Mouse (Mus musculus): ENCODE results near the gene Shc3. TPM values are rescaled to one million over a fixed set of nuclear protein-coding genes. Genes with fewer than 3 reads are reported as not detected.

The Shc3 gene
- total and polyA plus RNA-seq, 3 experiments: 0.80 to 2.1 (median 0.91) TPM

- H3K36me3 ChIP-seq (ENCODE audit: control insufficient read depth, insufficient read depth, low read length): no peaks in the 10 kb centered on the region
- no peak overlapping the region for H3K27ac ChIP-seq
- no peak for TF ChIP-seq CTCF (IDR thresholded peaks at IDR 0.05)
- no peak for TF ChIP-seq EP300 (IDR thresholded peaks at IDR 0.05; ENCODE audit: insufficient read depth, low read depth, low read length)
- TF ChIP-seq POLR2A (IDR thresholded peaks at IDR 0.05; ENCODE audit: insufficient read depth, low read depth, low read length): no peak
- H3K4me1 ChIP-seq (ENCODE audit: control insufficient read depth, insufficient read depth, low read length): no peaks in the 10 kb centered on the region
- intact Hi-C loops (cut with DNase I): no loop called here
- H3K4me3 ChIP-seq: no peak overlapping the region
- no peak for DNase-seq
- no peaks in the 10 kb centered on the region for H3K79me2 ChIP-seq (replicated peaks; ENCODE audit: control insufficient read depth, insufficient read depth, low read length)
- peaks cover 1% of the 10 kb centered on the region; the same call in 1 of the 2 replicates for H3K27me3 ChIP-seq (ENCODE audit: control insufficient read depth, insufficient read depth, low read length)
- no peak overlapping the region for H3K9ac ChIP-seq (ENCODE audit: low read depth, low read length)
- WGBS: 77% methylated on average over 11 of the region's 11 CpGs
Measured at GRCm38 (mm10) chr13:51479826-51480225, 89.4 kb downstream of the Shc3 start.

GRCm38 (mm10) chr13:51476991-51477390, 92.2 kb downstream of the Shc3 start:
- TF ChIP-seq EP300 (IDR thresholded peaks at IDR 0.05; ENCODE audit: insufficient read depth, low read depth, low read length): no peak
- TF ChIP-seq CTCF (IDR thresholded peaks at IDR 0.05): no peak
- TF ChIP-seq POLR2A (IDR thresholded peaks at IDR 0.05; ENCODE audit: insufficient read depth, low read depth, low read length): no peak
- H3K4me1 ChIP-seq (ENCODE audit: control insufficient read depth, insufficient read depth, low read length): no peaks in the 10 kb centered on the region
- H3K4me3 ChIP-seq: no peak overlapping the region
- H3K36me3 ChIP-seq (ENCODE audit: control insufficient read depth, insufficient read depth, low read length): no peaks in the 10 kb centered on the region
- intact Hi-C loops (cut with DNase I): no loop called here
- peaks cover 1% of the 10 kb centered on the region; the same call in 1 of the 2 replicates for H3K27me3 ChIP-seq (ENCODE audit: control insufficient read depth, insufficient read depth, low read length)
- 63% methylated on average over 10 of the region's 10 CpGs for WGBS
- H3K79me2 ChIP-seq (replicated peaks; ENCODE audit: control insufficient read depth, insufficient read depth, low read length): no peaks in the 10 kb centered on the region
- DNase-seq: no peak
- H3K9ac ChIP-seq (ENCODE audit: low read depth, low read length): no peak overlapping the region
- no peak overlapping the region for H3K27ac ChIP-seq

DNA sequence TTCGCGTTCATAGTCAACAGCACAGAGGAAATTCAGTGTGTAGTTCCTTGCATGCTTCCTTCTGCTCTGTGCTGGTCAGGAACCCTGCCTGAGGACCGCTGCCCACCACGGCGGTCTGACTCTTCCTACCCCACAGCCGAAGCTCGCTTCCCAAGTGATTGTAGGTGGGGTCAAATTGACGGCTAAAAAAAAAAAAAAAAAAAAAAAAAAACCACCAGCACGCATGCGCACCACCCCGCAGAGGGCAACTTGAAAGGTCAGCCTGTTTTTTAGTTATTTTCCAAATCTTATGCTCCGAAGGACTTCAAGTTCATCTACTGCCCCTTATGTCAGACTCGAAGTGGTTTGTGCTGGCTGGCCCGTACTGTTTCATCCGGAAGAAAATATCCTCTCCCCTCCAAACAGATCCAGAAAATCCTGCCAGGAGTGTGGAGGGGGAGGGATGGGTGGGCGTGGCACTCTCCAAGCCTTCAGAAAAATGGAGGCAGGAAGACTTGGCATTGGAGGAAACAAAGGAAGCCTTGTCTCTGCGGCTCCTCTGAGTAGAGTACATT, 100.4 kb downstream of the Shc3 start:
- H3K4me3 ChIP-seq: no peak overlapping the region
- WGBS: 64% methylated on average over 17 of the region's 17 CpGs
- H3K36me3 ChIP-seq (ENCODE audit: control insufficient read depth, insufficient read depth, low read length): no peaks in the 10 kb centered on the region
- H3K9ac ChIP-seq (ENCODE audit: low read depth, low read length): no peak overlapping the region
- no peaks in the 10 kb centered on the region for H3K4me1 ChIP-seq (ENCODE audit: control insufficient read depth, insufficient read depth, low read length)
- no peaks in the 10 kb centered on the region for H3K27me3 ChIP-seq (ENCODE audit: control insufficient read depth, insufficient read depth, low read length)
- TF ChIP-seq EP300 (IDR thresholded peaks at IDR 0.05; ENCODE audit: insufficient read depth, low read depth, low read length) (no peak), POLR2A (IDR thresholded peaks at IDR 0.05; ENCODE audit: insufficient read depth, low read depth, low read length) (no peak), CTCF (IDR thresholded peaks at IDR 0.05) (no peak)
- intact Hi-C loops (cut with DNase I): no loop called here
- no peak overlapping the region for H3K27ac ChIP-seq
- no peaks in the 10 kb centered on the region for H3K79me2 ChIP-seq (replicated peaks; ENCODE audit: control insufficient read depth, insufficient read depth, low read length)
- DNase-seq: no peak

DNA sequence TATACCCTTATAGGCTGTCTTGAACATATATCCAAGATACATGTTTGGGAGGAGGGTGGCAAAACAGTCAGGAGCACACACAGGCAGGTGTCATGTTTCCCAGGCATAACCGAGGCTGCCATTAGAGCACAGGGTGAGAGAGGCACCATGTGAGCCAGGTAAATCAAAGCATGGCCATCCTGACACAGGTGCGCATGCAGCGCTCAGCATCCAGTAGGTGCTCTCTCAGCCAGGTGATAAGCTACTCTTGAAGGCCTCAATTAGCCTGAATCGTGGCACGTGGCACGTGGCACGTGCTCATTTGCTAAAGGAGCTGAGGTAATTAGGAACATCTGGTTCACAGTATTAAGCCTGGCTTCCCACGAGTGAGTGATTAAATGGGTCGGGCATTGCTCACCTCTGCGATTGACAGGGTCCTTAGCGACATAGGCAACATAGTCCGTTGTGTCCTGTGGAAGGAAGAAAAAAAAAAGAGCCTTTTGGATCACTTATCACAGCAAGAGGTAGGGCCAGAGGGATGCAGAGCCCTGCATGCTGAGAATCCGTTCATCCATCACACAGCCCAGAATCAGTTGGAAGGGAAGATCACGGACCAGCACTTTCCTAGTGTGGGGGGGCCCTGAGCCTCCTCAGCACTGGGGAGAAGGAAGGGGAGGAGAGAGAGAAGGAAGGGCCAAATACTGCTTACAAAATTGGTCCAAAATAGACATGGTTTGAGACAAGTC, 102.9 kb downstream of the Shc3 start:
- WGBS: 82% methylated on average over 14 of the region's 14 CpGs
- H3K79me2 ChIP-seq (replicated peaks; ENCODE audit: control insufficient read depth, insufficient read depth, low read length): no peaks in the 10 kb centered on the region
- no peaks in the 10 kb centered on the region for H3K4me1 ChIP-seq (ENCODE audit: control insufficient read depth, insufficient read depth, low read length)
- H3K27me3 ChIP-seq (ENCODE audit: control insufficient read depth, insufficient read depth, low read length): no peaks in the 10 kb centered on the region
- no peak overlapping the region for H3K9ac ChIP-seq (ENCODE audit: low read depth, low read length)
- intact Hi-C loops (cut with DNase I): no loop called here
- no peak overlapping the region for H3K4me3 ChIP-seq
- no peaks in the 10 kb centered on the region for H3K36me3 ChIP-seq (ENCODE audit: control insufficient read depth, insufficient read depth, low read length)
- no peak overlapping the region for H3K27ac ChIP-seq
- no peak for DNase-seq
- no peak for TF ChIP-seq POLR2A (IDR thresholded peaks at IDR 0.05; ENCODE audit: insufficient read depth, low read depth, low read length)
- no peak for TF ChIP-seq EP300 (IDR thresholded peaks at IDR 0.05; ENCODE audit: insufficient read depth, low read depth, low read length)
- TF ChIP-seq CTCF (IDR thresholded peaks at IDR 0.05): no peak

DNA sequence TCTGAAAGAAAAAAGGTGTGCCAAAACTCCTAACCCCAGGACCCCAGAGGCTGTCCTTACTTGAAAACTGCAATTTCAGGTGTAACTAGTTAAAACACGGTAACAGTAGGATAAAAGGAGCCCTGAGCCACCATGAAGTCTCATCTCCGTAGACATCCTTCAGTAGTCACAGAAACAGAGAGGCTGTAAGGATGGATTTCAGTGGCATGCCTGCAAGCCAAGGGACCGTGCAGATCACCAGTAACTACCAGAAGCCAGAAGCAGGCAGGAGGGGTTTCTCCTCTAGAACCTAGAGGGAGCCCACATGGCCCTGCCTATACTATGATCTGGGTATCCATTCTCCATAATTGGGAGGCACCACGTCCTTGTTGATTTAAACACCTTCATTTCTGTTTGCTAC, 104.9 kb downstream of the Shc3 start:
- WGBS: 76% methylated on average over 4 of the region's 4 CpGs
- intact Hi-C loops (cut with DNase I): no loop called here

DNA sequence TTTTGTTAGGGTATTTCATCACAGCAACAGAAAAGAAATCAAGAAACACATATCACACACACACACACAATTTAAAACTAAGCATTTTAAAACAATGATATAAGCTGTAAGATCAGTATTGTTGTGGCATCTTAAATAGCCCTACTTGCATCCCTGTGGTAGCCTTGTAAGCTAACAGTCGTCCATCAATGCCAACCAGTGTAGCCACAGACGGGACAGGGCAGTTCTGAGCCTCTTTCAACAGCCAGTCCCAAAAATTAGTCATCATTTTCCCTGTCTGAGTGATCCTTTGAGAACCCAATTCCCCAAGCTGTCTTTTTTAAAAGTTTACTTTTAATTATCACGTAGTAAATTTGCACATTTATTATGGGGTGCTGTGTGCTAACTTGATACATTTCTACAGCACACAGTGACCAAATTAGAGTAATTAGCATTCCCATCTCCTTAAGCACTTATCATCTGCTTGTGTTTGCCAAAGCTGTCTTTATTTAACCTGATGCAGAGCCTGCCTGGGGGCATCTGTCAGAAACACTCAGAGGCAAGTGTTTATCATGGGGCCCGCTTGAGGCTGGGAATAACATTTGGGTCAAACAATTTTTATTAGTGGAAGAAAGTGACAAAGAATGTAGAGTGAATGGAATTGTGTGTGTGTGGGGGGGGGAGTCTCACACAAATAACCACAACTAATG, 112.9 kb downstream of the Shc3 start:
- no peaks in the 10 kb centered on the region for H3K79me2 ChIP-seq (replicated peaks; ENCODE audit: control insufficient read depth, insufficient read depth, low read length)
- H3K27me3 ChIP-seq (ENCODE audit: control insufficient read depth, insufficient read depth, low read length): no peaks in the 10 kb centered on the region
- no peak overlapping the region for H3K9ac ChIP-seq (ENCODE audit: low read depth, low read length)
- H3K4me1 ChIP-seq (ENCODE audit: control insufficient read depth, insufficient read depth, low read length): no peaks in the 10 kb centered on the region
- intact Hi-C loops (cut with DNase I): no loop called here
- H3K27ac ChIP-seq: no peak overlapping the region
- TF ChIP-seq EP300 (IDR thresholded peaks at IDR 0.05; ENCODE audit: insufficient read depth, low read depth, low read length): no peak
- no peak for TF ChIP-seq POLR2A (IDR thresholded peaks at IDR 0.05; ENCODE audit: insufficient read depth, low read depth, low read length)
- no peak for TF ChIP-seq CTCF (IDR thresholded peaks at IDR 0.05)
- WGBS: 48% methylated on average over 4 of the region's 4 CpGs
- DNase-seq: no peak
- H3K36me3 ChIP-seq (ENCODE audit: control insufficient read depth, insufficient read depth, low read length): no peaks in the 10 kb centered on the region
- no peak overlapping the region for H3K4me3 ChIP-seq

More for the DNA sequence above, 104.9 kb downstream of the Shc3 start:
- Histone ChIP-seq H3K4me1 (ENCODE audit: control insufficient read depth, insufficient read depth, low read length) (no peaks in the 10 kb centered on the region), H3K27me3 (ENCODE audit: control insufficient read depth, insufficient read depth, low read length) (no peaks in the 10 kb centered on the region), H3K79me2 (replicated peaks; ENCODE audit: control insufficient read depth, insufficient read depth, low read length) (no peaks in the 10 kb centered on the region), H3K36me3 (ENCODE audit: control insufficient read depth, insufficient read depth, low read length) (no peaks in the 10 kb centered on the region), H3K27ac (no peak overlapping the region), H3K9ac (ENCODE audit: low read depth, low read length) (no peak overlapping the region), H3K4me3 (no peak overlapping the region)
- TF ChIP-seq CTCF (IDR thresholded peaks at IDR 0.05): no peak
- DNase-seq: no peak
